Mouse (Mus musculus) myocyte (in vitro differentiated cells): ENCODE data around the gene Otof.

Source experiments
- E2F4 ChIP-seq: IDR thresholded peaks from one replicate; pipeline ENCODE4 v1.6.1; 2011; ENCODE audit warnings: mild to moderate bottlenecking, control low read depth, moderate library complexity; ENCODE audit not compliant: insufficient read depth
- MYOG ChIP-seq, 3 experiments: IDR thresholded peaks; one replicate each; pipeline ENCODE4 v1.6.1; 2011; ENCODE audit warnings: control low read depth in 2 of 3, low read depth in 2 of 3, mild to moderate bottlenecking in 2 of 3; ENCODE audit not compliant: insufficient read length in 2 of 3, control insufficient read depth in 1 of 3, insufficient read depth in 1 of 3
- POLR2A ChIP-seq: IDR thresholded peaks from one replicate; pipeline ENCODE4 v1.6.1; 2011; ENCODE audit warnings: low read depth, mild to moderate bottlenecking, control low read depth, moderate library complexity; ENCODE audit not compliant: insufficient read length
- POLR2AphosphoS2 ChIP-seq: IDR thresholded peaks from one replicate; pipeline ENCODE4 v1.6.1; 2011; ENCODE audit warnings: low read depth, control low read depth; ENCODE audit not compliant: insufficient read length
- TCF12 ChIP-seq: IDR thresholded peaks from one replicate; pipeline ENCODE4 v1.6.1; 2011; ENCODE audit warnings: mild to moderate bottlenecking, control low read depth; ENCODE audit not compliant: poor library complexity, insufficient read depth, severe bottlenecking
- TCF3 ChIP-seq: IDR thresholded peaks from one replicate; pipeline ENCODE4 v1.6.1; 2011; ENCODE audit warnings: low read depth, control low read depth; ENCODE audit not compliant: insufficient read length

- TF ChIP-seq POLR2A, result no peak
- no peak for TF ChIP-seq TCF3
- TF ChIP-seq E2F4, result no peak
- TF ChIP-seq POLR2AphosphoS2, result no peak
- TF ChIP-seq TCF12, result no peak
- no peak for TF ChIP-seq MYOG (IDR thresholded peaks at IDR 0.05; ENCODE audit: control insufficient read depth in 1 of 3, insufficient read depth in 1 of 3, insufficient read length in 2 of 3, low read depth in 2 of 3)
Observed at GRCm38 (mm10) chr5:30387726-30388125, 74.0 kb downstream of the Otof start.
